Mouse (Mus musculus): ENCODE results near the gene Myl9.
A peak's percentile ranks its signal among the peaks of the same experiment; 100 is the strongest.

Gene Myl9

GRCm38 (mm10) chr2:156774738-156775454, at the start of gene Myl9:
TSS of gene Myl9 (plus strand) at chr2:156775420.
- DNase-seq (ENCODE audit: extremely low spot score) = peak; percentile 85

DNA sequence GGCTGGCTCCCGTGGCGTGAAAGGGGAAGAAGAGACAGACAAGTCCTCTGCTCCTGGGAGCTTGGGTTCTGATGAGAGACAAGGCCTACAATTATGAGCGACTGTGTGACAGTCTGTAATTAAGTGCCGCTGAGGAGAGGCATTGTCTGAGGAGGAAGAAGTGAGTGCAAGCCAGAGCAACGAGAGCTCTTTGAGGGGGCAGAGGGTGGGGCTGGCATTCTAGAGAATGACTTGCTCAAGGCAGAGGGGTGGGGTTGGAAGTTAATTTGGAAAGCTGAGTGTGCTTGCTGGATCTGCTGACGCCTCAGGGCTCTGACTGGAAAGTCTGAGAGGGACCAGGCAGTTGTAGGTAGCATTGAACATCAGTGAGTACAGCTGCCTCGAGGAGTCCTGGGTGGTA, 48.9 kb upstream of the Myl9 start:
- no peak for DNase-seq (ENCODE audit: extremely low spot score)

GRCm38 (mm10) chr2:156726878-156727277, 48.3 kb upstream of the Myl9 start:
- no peak for DNase-seq (ENCODE audit: extremely low spot score)

- DNase-seq (ENCODE audit: extremely low spot score) = no peak
These were observed 45.4 kb upstream of the Myl9 start for GRCm38 (mm10) chr2:156729537-156730469.

DNA sequence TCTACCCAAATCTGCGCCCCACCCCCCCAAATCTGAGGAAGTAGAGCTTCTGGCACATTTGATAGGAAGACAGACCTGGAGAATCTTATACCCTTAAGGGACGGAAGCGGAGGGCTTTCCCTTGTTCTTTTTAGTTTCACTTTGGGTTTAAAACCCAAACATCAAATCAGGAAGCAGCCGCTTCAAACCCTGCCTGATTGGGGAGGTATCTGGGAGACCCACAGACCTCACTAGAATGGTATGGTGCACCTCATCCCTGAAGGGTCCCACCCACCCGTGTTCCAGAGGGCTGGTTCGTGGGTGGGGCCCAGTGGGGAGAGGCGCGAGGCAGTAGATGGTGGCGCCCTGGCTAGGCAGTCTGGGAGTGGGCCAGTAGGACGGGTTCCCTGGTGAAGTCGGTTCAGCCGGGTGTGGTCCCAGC, 44.7 kb upstream of the Myl9 start:
- no peak for DNase-seq (ENCODE audit: extremely low spot score)

DNA sequence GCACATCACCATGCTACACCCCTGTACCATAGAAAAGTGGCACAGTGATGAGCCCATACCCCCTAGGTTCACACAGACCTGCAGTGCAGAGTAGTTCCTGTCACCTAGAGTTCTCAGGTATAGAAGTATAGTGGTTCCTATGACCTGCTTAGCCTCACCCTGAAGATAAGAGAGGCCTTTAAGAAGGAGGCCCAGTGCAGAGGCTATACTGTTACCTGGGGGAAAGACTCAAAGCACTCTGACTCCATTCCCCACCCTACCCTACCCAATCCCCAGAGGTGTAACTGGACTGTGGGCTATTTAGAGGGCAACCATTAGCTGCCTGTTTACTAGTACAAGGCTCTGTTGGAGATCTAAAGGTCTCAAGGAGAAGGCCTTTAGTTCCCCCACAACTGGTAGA, 43.6 kb upstream of the Myl9 start:
- DNase-seq (ENCODE audit: extremely low spot score) = no peak

GRCm38 (mm10) chr2:156732109-156732508, 43.1 kb upstream of the Myl9 start:
- no peak for DNase-seq (ENCODE audit: extremely low spot score)

- DNase-seq (ENCODE audit: extremely low spot score) = no peak
These were observed 39.4 kb upstream of the Myl9 start for GRCm38 (mm10) chr2:156735761-156736335.

- no peak for DNase-seq (ENCODE audit: extremely low spot score)
These were observed 38.4 kb upstream of the Myl9 start for GRCm38 (mm10) chr2:156736846-156737245.

- no peak for DNase-seq (ENCODE audit: extremely low spot score)
These were observed 37.2 kb upstream of the Myl9 start for GRCm38 (mm10) chr2:156737976-156738375.

DNA sequence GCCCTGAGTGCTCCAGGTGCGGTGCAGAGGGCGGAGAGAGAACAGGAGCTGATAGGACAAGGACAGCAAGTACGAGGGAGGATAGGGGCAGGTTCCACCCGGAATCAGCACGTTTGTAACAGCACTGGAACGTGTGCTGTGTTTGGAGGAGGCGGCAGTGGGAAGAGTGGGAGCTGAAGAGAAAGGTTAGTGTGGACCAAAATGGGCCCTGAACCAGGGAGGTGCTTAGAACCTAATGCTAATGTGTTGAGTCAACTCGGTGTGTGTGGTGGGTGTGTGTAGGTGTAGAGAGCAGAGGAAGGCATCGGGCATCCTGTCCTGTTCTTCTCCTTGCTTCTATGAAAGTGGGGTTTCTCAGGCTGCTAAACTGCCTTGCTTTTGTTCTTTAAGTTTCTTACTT, 34.0 kb upstream of the Myl9 start:
- no peak for DNase-seq (ENCODE audit: extremely low spot score)

GRCm38 (mm10) chr2:156741998-156742397, 33.2 kb upstream of the Myl9 start:
- DNase-seq (ENCODE audit: extremely low spot score) = no peak

GRCm38 (mm10) chr2:156743248-156743647, 32.0 kb upstream of the Myl9 start:
- no peak for DNase-seq (ENCODE audit: extremely low spot score)

- no peak for DNase-seq (ENCODE audit: extremely low spot score)
These were observed 30.8 kb upstream of the Myl9 start for GRCm38 (mm10) chr2:156744414-156744813.

- no peak for DNase-seq (ENCODE audit: extremely low spot score)
These were observed 27.9 kb upstream of the Myl9 start for GRCm38 (mm10) chr2:156747315-156747714.

- no peak for DNase-seq (ENCODE audit: extremely low spot score)
These were observed 25.5 kb upstream of the Myl9 start for GRCm38 (mm10) chr2:156749687-156750086.

DNA sequence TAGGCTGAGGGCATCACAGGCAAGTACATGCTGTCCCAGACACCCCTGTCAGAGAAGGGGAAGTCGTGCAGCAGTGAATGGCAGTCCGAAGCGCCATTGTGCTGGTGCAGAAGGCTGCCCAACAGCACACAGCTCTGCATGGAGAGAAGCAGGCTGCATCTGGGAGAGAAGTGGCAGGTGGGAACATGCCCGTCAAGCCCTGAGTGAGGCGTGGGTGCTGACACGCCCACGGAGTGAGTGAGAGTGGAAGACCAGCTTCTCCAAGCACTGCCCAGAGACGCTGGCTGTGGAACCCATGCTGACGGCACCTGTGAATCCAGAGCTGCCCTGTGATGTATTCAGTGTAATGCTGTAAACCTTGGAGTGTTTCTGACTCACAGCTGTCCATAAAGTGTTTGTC, 18.3 kb upstream of the Myl9 start:
- no peak for DNase-seq (ENCODE audit: extremely low spot score)

GRCm38 (mm10) chr2:156760843-156761505, 14.2 kb upstream of the Myl9 start:
- DNase-seq (ENCODE audit: extremely low spot score) = no peak

GRCm38 (mm10) chr2:156761521-156762278, 13.5 kb upstream of the Myl9 start:
- no peak for DNase-seq (ENCODE audit: extremely low spot score)

GRCm38 (mm10) chr2:156762499-156762898, 12.7 kb upstream of the Myl9 start:
- DNase-seq (ENCODE audit: extremely low spot score) = no peak

DNA sequence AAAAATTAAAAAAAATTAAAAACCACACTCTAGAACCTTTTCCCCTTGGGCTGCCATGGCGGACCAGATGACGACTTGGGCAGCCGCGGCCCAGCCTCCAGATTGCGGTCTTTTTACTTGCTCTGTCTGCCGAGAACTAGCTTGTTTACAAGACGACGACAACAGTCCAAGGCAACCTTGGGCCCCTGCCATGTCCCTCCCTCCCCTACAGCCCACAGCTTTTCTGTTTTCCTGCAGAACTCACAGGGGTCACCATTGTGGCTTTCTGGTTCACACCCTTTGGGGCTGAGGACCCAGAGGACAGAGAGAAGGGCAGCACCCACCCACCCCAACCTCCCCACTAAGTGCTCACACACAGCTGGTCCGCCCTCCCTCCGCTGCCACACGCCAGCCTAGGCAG, 12.1 kb upstream of the Myl9 start:
- DNase-seq (ENCODE audit: extremely low spot score) = no peak
